Mouse (Mus musculus) gastrocnemius, adult 8-10 months (tissue): Measurements from ENCODE around the gene Ablim1. TPM values are rescaled to one million over a fixed set of nuclear protein-coding genes. Genes with fewer than 3 reads are reported as not detected.

Source experiments
- DNase-seq, 2 experiments: peaks; one replicate each; pipeline ENCODE4 v3.0.0; 2022; ENCODE audit warnings: low spot score in 2 of 2
- total RNA-seq, 4 experiments: library from RNA; stranded (reverse); gene quantifications; 2 replicates each; pipeline ENCODE4 v1.2.4; 2022

Ablim1 gene
- 10 to 100 TPM; 37.8 to 51.1 (median 48.1) TPM for total RNA-seq

DNA sequence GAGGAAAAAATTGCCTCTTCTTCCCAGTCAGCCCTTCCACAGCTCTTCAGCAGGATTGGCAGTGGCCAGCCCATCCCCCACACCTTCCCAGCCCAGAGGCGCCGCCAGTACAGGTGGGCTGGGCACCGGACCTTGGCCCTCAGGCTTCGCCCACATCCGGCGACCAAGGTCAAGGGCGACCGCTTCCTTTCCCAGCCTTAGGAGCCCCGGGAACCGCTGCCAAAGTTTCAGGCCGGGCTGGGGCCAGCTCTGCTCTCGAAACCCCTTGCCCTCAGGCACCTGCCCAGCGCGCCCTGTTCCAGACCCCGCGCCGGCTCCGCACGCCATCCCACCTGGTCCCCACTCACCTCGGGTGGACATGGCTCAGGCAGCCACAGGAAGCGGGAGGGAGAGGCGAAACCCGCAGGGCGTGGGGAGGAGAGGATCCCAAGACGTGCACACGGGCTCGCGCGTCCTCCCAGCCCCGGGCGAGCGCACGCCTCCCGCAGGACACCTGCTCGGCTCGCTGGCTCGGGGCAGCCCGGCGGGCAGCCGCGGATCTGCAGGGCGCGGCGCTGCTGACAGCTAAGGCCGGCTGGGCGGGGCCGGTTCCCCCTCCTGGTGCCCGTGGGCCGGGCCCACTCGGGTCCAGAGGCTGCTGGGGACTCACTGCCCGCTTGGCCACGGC is at the start of gene Ablim1:
TSS of gene Ablim1 (minus strand) at position 574 of the 667 bp plus-strand sequence.
- peak in 1 of 2 experiments; percentile 14 for DNase-seq

DNA sequence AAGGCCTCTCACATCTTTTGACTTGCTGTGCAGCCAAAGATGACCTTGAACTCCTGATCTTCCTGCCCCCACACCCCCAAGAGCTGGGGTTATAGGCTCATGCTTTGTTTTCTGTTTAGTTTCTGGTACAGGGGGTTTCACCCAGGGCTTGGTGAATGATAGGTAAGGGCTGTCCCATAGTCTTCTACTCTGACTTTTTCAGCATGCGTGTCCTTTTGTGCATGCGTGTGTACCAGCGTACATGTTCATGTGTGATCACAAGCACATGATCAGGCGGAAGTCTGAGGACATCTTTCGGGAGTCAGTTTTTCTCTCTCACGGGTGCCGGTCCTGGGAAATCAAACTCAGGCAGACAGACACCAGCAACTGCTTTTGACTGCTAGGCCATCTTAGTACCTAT is 48.8 kb upstream of the Ablim1 start:
- DNase-seq = no peak

DNA sequence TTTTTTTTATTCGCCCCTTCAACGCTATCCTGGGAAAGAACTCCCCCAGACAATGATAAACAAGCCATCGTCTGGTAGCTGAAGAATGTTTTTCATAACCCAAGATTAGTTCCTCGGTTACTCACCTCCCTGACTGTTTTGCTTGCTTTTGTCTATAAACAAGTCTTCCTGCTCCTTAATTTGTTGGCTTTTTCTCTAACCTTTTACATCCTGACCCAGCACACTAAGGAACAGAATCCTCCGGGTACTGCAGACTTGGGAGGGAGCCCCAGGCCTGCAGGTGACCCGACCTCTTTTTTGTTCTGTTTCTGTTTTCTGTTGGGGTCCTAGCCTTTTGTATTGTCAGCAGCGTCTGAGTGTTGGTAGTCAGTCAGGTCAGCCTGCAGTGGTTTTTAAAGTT is 48.4 kb upstream of the Ablim1 start:
- no peak for DNase-seq

DNA sequence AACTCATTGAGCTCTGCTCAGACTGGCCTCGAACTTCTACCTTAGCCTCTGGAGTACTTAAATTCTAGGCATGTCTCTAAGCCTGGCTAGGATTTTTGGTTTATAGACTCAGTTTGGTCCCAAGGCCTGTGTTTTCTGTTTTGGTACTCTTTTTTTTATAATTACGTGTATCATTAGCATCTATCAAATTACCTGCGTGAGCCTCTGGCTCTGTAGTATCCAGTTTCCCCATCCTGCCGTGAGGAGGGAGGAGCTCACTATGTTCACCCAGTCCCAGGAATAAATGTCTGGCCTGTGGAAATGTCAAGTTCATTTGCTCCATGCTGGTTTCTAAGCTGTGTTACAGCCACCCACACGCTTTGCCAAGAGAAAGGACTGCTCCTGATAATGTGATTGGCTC is 47.9 kb upstream of the Ablim1 start:
- no peak for DNase-seq

DNA sequence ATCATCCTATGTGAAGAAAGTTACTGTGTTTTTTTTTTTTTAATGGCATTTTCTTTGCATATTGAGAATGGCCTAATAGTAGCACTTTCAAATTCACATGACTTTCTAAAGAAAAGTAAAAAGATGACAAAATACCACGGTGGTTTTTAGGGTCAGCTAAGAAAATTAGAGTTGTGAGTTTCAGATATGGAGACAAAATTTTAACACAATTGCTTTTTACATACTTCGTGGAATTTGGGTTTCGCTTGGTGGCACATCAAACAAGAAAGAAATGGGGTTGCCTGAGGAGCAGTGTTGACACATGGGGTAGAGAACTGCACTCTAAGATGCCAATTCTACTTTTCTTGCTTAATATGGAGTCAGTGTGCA is 47.2 kb upstream of the Ablim1 start:
- DNase-seq = no peak

DNA sequence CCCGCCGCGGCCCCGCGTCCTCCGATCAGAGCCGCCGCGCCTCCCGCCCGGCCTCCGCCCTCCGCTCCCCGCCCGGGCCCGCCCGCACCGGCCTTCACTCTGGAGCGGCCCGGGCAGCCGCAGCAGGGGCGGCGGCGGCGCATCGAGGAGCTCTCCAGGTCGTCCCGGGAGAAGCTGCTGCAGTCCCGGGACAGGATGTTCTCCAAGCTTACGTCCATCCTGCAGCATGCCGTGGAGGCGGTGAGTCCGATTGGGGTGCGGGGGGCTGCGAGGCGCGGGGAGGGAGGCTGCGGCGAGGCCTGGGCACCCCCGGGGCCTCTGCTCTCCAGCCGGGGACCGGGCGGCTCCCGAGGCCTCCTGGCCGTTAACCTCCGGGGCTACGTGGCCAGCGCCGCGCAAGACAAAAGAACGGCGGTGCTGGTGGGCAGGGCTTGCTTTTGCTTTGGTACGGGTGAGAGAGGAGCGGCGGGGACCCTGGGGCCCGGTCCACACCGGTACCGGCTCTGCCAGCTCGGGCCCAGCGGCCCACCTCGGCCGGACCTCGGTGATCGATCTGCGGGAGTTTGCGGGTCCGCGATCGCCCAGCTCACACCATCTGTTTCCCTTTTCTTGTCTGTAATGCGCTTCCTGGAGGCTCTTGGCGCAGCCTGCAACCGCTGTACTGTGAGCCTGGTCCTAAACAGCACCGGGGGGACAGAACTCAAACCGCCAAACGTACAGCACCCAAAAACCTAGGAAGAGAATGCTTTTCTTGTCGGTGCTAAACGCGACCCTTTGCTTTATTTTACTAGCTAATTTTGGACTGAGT is 46.6 kb upstream of the Ablim1 start:
- peak in 1 of 2 experiments; percentile 20 for DNase-seq

DNA sequence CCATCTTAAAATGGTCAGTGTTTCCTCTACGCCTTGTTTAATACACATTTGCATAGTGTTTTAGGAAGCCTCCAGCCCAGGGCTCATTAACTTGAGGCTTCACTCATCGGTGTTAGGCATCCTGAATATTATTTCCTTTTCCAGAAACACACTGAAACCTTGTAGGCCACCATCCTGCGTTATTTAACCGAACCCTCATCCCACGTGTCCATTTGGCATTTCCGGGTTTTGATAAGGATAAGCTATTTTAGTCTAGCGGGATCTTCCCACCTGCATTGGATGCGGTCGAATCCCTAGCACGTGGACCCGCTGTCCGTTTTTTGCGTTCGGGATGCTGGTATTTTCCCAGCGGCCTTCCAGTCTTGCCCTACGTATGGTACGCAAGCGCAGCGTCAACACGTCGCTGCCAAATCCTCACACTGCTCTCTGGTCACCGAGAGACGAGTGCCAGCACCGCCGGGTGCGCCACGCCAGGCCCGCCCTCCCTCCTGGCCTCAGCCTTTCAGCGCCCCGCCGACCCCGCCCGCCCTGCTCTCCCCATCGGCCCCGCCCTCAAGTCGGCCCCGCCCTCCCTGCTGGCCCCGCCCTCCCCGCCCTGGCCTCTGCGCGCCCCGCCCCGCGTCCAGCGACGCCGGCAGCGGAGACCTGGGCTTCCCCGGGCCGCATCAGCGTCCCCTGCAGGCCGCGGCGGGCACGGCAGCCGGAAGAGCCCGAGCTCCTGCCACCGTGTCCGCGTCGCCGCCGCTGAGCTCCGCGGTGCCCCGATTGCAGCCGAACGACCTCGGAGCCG is 45.8 kb upstream of the Ablim1 start, which contains the start of gene Fam160b1:
TSS of gene Fam160b1 (plus strand) at position 340 of the 790 bp plus-strand sequence.
- peak; percentile 92 to 94 for DNase-seq

DNA sequence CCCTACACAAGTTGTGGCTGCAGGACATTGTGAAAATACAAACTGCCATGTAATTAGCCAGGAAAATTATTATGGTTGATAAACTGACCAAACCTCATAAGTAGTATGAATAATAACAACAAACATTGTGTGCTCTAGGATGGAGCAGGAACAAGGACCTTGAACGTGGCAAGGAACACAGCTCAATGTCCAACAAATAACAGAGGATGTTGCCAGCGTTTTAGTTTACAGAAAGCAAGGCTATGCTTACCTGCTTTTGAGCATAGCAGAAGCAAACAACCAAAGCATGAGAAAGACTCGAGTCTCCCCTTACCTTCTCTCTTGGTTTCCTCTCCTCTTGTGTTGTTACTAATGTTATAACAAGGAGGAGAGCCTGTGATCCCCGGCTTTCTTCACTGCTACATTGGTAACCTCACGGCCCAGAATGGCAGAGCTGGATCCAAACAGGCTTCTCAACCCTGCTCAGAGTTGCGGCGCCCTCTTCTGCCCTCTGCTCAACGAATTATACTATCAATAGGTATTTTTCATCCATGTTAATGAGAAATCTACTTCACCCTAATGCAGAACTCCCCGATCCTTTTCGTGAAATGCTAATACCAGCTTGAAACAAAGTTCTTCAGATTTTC is 45.1 kb upstream of the Ablim1 start:
- DNase-seq = no peak

DNA sequence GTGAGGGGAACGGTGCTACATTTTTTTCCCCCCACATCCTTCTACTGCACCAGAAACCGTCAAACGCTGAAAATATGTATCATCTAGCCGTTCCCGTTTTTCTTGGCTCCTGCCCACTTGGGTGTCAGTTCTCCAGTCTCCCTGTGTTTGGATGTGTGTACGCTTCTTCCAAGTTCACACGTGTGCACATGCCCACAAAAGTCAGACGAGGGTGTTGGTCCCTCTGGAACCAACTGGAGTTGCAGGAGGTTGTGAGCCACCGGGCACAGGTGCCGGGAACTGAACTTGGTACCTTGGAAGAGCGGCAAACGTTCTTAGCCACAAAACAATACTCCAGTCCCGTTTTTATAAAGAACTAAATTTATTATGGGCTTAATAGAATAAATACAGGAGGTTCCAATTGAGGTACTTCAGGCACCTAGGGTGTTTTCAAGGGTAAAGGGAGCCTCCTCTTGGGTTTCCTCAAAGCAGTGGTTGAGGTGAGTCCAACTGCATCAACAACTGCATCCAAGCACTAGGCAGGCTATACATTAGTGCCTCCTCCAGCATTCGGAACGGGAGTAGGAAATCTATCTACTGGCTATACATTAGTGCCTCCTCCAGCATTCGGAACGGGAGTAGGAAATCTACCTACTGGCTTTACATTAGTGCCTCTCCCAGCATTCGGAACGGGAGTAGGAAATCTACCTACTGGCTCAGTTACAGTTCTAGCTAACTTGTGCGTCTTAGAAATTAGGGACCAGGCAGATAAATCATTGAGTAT is 44.3 kb upstream of the Ablim1 start:
- DNase-seq = no peak

DNA sequence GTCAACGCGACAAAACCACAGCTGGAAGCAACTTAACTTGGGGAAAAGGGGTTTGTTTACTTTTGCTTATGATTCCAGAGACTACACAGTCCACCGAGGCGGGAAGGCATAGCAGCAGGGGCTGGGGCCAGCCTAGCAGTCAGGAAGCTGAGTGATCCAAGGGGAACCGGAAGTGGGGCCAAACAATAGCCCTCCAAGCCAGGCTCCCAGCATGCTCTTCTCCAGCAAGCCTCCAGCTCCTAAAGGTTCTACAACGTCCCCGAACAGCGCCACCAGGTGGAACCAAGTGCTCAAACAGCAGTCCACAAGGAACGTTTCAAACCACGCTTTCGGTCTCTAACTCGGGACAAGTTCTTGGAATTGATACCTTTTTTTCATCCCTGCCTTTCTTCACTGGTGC is 43.6 kb upstream of the Ablim1 start:
- DNase-seq = peak; percentile 37 to 51

DNA sequence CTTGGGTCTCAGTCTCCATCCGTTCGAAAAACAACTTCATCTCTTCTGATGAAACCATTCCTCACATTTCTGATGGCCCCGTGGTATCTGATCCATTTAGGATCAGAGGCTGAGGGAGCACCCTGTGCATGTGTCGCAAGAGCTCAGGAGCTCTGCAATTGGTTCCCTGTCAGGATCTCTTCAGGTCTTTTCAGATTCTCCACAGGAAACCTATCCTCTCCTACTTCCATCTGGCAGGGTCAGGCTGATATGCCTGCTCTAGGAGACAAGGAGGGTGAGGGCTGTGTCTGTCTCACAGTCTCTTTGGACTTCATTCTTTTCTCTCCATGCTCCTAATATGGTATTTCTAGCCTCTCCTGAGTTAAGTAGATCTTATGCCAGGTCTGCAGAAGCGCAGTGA is 43.1 kb upstream of the Ablim1 start:
- DNase-seq = no peak

DNA sequence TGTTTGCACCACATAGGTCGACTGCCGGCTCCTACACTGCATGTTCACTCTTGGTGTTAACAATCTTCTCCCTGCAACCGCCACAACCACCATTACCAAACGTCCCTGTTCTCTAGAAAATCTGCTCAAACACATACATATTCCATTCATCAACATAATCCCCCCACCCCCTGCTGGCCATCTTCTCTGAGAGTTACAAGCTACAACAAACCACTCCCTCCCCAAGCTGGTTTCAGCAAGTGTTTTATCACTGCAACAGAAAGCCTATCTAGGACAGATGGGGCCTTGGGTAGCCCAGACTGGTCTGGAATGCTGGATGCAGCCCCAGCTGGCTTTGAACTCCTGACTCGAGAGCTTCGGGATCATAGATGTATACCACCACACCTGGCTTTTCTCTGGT is 42.5 kb upstream of the Ablim1 start:
- DNase-seq = no peak

DNA sequence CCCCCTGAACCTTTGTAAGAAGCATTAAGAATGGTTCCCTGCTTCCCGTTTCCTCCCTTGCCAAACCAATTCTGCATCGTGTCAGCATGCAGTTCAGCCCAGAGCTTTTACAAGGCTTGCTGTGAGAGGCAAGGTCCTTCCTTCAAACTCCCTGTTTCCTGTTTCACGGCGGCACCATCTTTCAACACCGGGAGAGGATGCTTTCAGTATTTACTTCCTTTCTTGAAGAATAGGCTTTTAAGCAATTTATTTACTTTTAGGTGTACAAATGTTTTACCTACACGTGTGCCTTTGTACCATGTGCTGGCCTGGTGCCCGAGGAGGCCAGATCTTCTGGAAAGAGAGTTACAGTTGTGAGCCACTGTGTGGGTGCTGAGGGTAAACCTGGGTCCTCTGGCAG is 41.6 kb upstream of the Ablim1 start:
- no peak for DNase-seq

DNA sequence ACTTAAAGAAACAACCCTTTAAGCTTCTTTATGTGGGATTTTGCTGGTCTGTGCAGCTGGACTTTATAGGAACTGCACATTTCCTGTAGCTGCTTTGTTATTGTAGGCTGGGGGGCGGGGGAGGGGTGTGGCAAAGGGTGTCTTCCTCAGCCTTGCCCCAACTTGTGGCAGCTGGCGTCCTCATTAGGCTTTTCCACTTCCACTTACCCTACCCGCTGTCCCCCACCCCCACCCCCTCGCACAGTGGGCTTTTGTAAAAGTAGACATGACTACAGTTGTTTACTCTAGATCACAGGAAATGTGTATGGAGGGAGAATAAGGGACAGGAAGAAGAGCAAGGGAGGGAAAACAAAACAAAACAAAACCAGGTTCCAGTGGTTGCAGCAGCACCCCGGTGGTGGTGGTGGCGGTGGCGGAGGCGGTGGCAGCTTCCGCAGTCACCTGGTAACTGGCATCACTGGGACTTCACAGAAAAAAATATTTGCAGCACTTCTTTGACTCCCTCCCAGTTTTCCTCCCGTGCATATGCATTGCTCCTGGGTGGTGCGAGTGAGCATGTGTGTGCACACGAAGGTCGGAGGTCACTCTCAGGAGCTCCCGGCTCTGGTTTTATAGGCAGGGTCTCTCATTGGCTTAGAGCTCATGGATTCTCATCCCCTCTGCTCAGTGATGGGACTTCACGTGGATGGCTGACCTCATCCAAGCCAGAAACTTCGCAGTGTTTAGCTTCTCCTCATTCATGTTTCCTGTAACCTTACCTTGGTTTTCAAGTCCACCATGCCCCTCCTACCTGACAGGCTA is 40.9 kb upstream of the Ablim1 start:
- DNase-seq = no peak

DNA sequence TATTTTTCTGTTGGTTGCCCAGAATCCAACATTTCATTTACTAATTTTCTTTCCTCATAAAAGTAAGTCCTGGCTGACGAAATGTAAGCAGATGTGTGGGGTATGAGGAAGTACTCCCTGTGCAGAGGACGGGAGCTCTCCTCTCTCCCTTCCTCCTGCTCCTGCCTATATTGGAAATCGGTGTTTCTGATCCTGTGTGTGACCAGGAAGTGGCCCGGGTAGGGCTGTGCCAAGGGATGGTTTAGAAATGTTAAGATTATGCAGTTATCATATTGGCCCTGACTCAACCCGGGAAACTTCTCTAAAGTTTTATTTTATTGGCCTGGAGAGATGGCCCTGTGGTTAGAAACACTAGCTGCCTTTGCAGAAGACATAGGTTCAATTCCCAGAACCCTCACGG is 40.0 kb upstream of the Ablim1 start:
- no peak for DNase-seq

DNA sequence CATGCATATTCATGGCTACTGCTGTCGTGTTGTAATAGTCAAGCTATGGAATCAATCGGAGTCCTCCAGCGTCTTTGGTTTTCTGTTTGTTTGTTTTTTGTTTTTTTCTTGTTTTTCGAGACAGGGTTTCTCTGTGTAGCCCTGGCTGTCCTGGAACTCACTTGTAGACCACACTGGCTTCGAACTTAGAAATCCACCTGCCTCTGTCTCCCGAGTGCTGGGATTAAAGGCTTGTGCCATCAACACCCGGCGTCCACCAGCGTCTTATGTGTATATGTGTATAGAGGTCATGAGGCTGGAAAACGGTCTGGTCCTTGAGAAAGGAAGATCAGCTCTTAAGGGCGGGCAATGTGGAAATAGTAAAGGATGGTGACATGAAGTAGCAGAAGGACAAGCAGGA is 39.3 kb upstream of the Ablim1 start:
- no peak for DNase-seq

DNA sequence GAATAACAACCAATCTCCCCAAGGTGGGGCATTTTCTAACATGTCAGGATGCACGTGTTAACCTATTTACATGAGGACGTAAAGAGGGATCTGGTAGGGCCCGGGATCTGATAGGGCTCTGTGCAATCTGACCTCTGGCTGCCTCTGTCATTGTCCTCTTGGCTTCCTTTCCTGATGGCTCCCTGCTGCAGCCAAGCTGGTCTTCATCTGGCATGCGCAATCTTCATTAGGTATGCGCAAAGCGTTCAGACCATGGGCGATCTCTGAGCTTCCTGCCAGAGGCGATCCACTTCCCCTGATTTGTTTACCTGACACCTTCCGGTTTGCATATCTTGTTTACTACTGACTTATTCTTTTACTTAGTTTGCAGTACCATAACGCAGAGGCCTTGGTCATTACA is 38.5 kb upstream of the Ablim1 start:
- DNase-seq = no peak

DNA sequence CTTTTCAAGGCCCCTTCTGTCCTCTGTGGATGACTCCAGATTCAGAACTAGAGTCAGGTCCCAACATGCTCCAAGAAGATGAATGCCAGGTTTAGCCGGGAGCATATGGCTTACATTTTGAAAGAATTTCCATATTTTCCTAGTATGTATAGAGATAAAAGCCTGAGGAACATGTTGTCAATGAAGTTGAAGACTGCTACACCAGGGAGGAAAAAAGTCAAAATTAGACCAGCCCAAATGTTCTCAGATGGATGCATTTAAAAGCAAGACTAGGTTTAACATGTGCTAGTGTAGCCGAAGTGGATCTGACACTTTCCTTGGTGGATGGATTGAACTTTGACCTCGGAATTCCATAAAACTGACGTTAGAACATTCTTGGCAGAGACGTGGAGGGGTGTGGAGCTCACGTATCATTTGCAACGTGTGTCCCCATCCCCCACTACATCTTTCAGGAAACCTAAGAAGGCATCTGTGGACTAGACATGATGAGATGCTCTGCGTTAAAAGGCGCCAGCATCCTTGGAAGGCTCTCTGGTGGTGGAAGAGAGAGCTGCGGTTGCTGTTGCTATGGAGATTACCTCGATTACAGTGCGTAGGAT is 37.7 kb upstream of the Ablim1 start:
- no peak for DNase-seq

DNA sequence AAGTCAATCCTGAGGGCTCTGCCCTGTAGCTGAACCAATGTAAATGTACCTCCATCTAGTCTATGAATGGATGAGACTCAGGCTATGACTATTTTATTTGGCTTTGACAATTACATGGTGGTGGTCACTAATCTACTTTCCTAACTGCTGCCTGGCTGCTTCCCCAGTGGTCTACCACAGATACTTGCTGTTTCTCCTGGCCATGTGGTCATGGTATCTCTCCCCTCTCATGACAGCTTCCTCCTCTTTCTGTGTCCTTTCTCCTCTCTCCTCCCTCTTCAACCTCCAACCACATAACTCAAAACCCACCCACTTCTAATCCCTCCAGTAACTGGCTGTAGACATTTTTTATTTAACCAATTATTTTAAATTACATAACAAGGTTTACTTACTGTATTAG is 34.4 kb upstream of the Ablim1 start:
- DNase-seq = no peak

DNA sequence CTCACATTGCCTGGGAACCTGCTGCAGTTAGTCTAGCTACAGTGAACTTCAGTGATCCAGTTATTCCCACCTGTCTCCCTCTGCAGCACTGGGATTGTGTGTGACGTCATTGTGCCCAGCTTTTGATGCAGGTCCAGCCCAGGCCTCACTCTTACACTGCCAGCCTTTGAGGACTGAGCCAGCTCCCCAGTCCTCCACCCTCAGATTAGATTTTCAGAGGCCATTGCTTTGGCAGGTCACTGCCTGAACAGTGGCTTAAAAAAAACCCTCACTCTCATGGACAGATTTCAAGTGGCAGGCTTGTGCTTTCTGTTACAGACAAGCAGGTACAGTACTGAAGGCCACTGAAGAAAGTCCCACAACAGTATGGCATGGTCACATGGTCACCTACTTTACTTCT is 30.0 kb upstream of the Ablim1 start:
- no peak for DNase-seq
